Mouse (Mus musculus) kidney, adult 2 months (tissue): ENCODE results near the gene Erp44. TPM values are rescaled to one million over a fixed set of nuclear protein-coding genes. Genes with fewer than 3 reads are reported as not detected.

ENCODE experiments used
- DNase-seq: peaks from one replicate; pipeline ENCODE4 v3.0.0; 2021
- H3K27ac ChIP-seq: fragments of 200-500 bp; 2 replicates; pipeline ENCODE4 v1.5.1; 2012; ENCODE audit warnings: low read depth, low read length, control low read depth, inconsistent platforms; ENCODE audit not compliant: insufficient read depth
- H3K27me3 ChIP-seq: fragments of 200-500 bp; replicated peaks from 2 replicates; pipeline ENCODE4 v1.6.1; 2012; ENCODE audit warnings: mild to moderate bottlenecking, moderate library complexity, low read length, inconsistent platforms; ENCODE audit not compliant: control insufficient read depth, insufficient read depth
- H3K36me3 ChIP-seq: fragments of 200-500 bp; 2 replicates; pipeline ENCODE4 v1.6.1; 2012; ENCODE audit warnings: mild to moderate bottlenecking, moderate library complexity, low read length, inconsistent platforms; ENCODE audit not compliant: control insufficient read depth, insufficient read depth
- H3K4me1 ChIP-seq: fragments of 200-500 bp; 2 replicates; pipeline ENCODE4 v1.6.1; 2011; ENCODE audit warnings: low read length; ENCODE audit not compliant: control insufficient read depth, insufficient read depth
- H3K4me3 ChIP-seq: fragments of 200-500 bp; 2 replicates; pipeline ENCODE4 v1.5.1; 2011; ENCODE audit warnings: mild to moderate bottlenecking, low read depth, low read length, control low read depth; ENCODE audit not compliant: insufficient read depth
- CTCF ChIP-seq: fragments of 200-500 bp; conservative IDR thresholded peaks from 2 replicates; pipeline ENCODE4 v1.5.1; 2011; ENCODE audit warnings: low read depth, mild to moderate bottlenecking, control low read depth, low read length, moderate library complexity, mixed read lengths; ENCODE audit not compliant: insufficient read depth, insufficient read length
- POLR2A ChIP-seq: fragments of 200-500 bp; IDR thresholded peaks from one replicate; pipeline ENCODE4 v1.6.1; 2011; ENCODE audit warnings: low read depth, low read length, control low read depth
- WGBS: fragments of 180-500 bp; shearing (Covaris S2); methylation state at CpG from one replicate; pipeline ENCODE4 v1.1.7; 2018; 5-methylcytosine and 5-hydroxymethylcytosine counted together
- polyA plus RNA-seq: library from polyadenylated mRNA; depleted of rRNA; stranded (reverse); fragments of >200 nt; gene quantifications from 2 replicates; pipeline ENCODE4 v1.2.3, GENCODE M21; 2012

Gene Erp44
- polyA plus RNA-seq, 1 experiment, result 33.8 TPM

DNA sequence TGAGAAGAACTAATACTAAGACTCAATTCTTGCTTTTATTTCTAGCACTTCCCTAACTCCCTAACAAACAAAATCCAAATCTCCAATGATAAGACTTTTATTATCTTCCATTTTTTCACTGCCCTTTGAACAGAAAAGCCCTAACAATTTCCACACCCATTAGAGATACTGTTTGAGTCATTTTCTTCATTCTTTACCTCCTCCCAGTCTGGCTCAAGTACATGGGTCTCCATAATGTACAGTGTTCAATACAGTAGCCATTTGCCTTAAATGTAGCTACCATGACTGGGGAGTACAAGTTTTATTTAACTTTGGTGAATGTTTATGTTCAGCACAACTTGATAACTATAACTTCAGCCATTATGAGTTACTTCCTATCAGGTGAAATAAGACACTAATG, 8.8 kb downstream of the Erp44 start:
- no peaks in the 10 kb centered on the region; the same call in 1 of the 2 replicates for H3K27me3 ChIP-seq
- no peak for TF ChIP-seq POLR2A
- TF ChIP-seq CTCF, result no peak
- no peak for DNase-seq
- no peak overlapping the region for H3K27ac ChIP-seq
- no peak overlapping the region for H3K4me3 ChIP-seq
- no peaks in the 10 kb centered on the region for H3K36me3 ChIP-seq
- peaks cover 13% of the 10 kb centered on the region for H3K4me1 ChIP-seq

DNA sequence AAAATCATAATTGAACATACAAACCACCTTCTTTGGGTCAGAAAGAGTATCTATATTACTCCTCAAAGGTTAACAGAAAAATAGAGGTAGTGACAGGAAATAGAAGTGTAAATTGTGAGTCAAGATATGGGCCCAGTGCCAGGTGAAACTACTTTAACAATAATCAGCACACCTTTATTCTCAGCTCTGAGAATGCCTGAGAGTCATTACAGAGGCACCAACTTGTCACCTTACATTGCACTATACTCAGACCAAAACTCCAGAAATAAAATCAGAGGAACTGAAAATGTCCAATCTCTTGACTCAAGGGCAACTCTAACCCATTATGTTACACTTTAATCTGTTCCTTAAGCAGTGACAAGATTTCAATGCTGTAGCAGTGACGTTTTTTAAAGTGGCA, 11.2 kb downstream of the Erp44 start:
- Histone ChIP-seq H3K27me3 (no peaks in the 10 kb centered on the region; the same call in 1 of the 2 replicates), H3K4me3 (no peak overlapping the region), H3K36me3 (no peaks in the 10 kb centered on the region), H3K27ac (no peak overlapping the region), H3K4me1 (peaks cover 10% of the 10 kb centered on the region; the same call in 1 of the 2 replicates)
- TF ChIP-seq CTCF, result no peak
- TF ChIP-seq POLR2A, result no peak
- no peak for DNase-seq
- WGBS, result 29% methylated on average over 1 of the region's 1 CpGs

DNA sequence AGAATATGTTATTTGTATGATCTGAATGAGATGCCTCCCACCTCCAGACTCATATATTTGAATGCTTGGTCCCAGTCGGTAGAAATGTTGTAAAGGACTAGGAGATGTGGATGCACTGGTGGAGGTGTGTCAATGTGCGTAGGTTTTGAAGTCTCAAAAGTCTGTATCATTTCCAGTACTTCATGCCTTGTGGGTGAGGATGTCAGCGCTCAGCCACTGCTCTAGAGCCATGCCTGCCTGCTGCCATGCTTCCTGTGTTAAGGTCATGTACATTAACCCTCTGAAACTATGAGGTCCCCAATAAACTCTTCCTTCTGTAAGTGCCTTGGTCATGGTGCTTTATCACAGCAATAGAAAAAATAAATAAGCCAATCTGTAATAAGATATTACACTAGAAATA, 11.7 kb downstream of the Erp44 start:
- no peak for TF ChIP-seq CTCF
- TF ChIP-seq POLR2A, result no peak
- no peaks in the 10 kb centered on the region for H3K36me3 ChIP-seq
- H3K27ac ChIP-seq, result no peak overlapping the region
- DNase-seq, result no peak
- H3K4me1 ChIP-seq, result peaks cover 10% of the 10 kb centered on the region; the same call in 1 of the 2 replicates
- H3K4me3 ChIP-seq, result no peak overlapping the region
- H3K27me3 ChIP-seq, result no peaks in the 10 kb centered on the region; the same call in 1 of the 2 replicates
- WGBS, result 84% methylated on average over 3 of the region's 3 CpGs

DNA sequence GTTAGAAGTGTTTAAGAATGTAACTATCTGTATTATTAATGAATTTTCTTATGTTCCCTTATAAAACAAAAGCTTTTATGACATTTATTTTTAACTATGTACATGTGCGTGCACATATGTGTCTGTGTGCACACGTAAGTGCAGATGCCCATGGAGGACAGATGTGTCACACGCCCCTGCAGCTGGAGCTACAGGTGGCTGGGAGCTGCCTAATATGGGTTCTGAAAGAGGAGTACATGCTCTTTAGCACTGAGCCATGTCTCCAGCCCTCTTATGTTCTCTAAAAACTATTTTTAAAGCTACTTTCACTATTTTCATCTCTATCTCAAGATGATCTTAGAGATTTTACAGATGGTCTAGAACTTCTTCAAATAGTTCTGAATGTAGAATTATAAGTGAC, 21.3 kb downstream of the Erp44 start:
- no peak for TF ChIP-seq POLR2A
- TF ChIP-seq CTCF, result no peak
- H3K4me3 ChIP-seq, result no peak overlapping the region
- H3K27me3 ChIP-seq, result no peaks in the 10 kb centered on the region
- H3K4me1 ChIP-seq, result 0 out of 2 replicates have a peak, but pooled peaks cover 8% of the 10 kb centered on the region
- no peaks in the 10 kb centered on the region for H3K36me3 ChIP-seq
- DNase-seq, result no peak
- no peak overlapping the region for H3K27ac ChIP-seq
- WGBS, result 95% methylated on average over 3 of the region's 3 CpGs

DNA sequence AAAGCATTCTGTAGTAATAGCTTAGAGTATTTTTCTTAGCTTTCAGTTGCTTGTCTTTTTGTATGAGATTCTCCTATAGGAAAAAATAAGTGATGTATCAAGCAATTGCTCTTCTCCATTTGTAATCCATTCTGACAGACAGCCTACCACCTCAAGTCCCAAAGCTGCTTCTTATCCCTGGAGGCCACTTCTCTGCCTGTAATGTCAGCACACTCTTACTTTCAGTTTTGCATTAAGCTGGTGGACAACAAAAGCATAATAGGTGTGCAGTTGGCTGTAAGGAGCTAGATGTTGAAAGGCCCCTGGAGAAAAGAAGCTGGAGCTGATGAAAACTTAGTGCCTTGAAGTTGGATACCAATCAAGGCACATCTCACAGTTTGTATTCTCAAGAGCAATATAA, 26.1 kb downstream of the Erp44 start:
- Histone ChIP-seq H3K4me3 (no peak overlapping the region), H3K4me1 (0 out of 2 replicates have a peak, but pooled peaks cover 3% of the 10 kb centered on the region), H3K27ac (no peak overlapping the region), H3K36me3 (no peaks in the 10 kb centered on the region), H3K27me3 (no peaks in the 10 kb centered on the region)
- DNase-seq, result no peak
- no peak for TF ChIP-seq CTCF
- TF ChIP-seq POLR2A, result no peak

DNA sequence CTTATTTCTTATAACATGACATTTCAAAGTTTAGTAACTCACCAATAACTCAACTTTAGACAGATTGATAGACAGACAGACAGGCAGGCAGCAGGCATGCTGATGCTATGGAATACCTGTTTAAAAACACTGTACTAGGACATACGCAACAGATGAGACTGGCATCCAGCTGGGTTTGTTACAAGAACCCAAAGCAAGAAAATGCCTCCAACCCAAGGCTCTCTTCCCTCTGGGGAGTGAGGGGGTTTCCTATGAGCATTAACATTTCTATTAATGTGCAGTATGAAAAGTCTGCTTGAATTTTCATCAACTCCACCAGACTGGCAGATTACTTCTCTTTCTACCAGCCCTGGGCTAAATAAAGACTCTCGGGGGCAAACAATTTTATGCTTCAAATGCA, 35.1 kb downstream of the Erp44 start:
- Histone ChIP-seq H3K4me3 (no peak overlapping the region), H3K4me1 (no peaks in the 10 kb centered on the region), H3K27me3 (no peaks in the 10 kb centered on the region), H3K36me3 (no peaks in the 10 kb centered on the region), H3K27ac (no peak overlapping the region)
- 92% methylated on average over 2 of the region's 2 CpGs for WGBS
- no peak for DNase-seq
- TF ChIP-seq POLR2A, result no peak
- TF ChIP-seq CTCF, result no peak

DNA sequence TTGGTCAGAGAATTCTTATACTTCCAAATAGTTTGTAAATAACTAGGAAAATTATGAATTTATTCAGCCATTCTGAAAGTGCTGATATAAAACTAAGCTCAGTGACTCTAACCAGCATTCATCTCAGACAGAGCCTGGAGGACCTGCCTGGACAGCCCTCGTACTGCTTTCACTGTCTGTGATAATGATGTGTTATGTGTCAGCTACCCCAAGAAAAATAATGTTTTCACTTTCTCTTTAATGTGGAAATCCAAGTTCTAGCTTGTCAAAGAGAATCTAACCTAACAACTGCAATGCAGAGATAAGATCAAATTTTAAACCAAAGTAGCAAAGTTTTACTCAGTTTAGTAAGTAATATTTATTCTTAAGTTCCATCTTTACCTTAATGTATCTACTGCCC, 35.6 kb downstream of the Erp44 start:
- H3K4me1 ChIP-seq, result no peaks in the 10 kb centered on the region
- no peak overlapping the region for H3K27ac ChIP-seq
- no peak for DNase-seq
- no peak for TF ChIP-seq POLR2A
- TF ChIP-seq CTCF, result no peak
- WGBS, result 51% methylated on average over 1 of the region's 1 CpGs
- no peak overlapping the region for H3K4me3 ChIP-seq
- H3K36me3 ChIP-seq, result no peaks in the 10 kb centered on the region
- H3K27me3 ChIP-seq, result no peaks in the 10 kb centered on the region

DNA sequence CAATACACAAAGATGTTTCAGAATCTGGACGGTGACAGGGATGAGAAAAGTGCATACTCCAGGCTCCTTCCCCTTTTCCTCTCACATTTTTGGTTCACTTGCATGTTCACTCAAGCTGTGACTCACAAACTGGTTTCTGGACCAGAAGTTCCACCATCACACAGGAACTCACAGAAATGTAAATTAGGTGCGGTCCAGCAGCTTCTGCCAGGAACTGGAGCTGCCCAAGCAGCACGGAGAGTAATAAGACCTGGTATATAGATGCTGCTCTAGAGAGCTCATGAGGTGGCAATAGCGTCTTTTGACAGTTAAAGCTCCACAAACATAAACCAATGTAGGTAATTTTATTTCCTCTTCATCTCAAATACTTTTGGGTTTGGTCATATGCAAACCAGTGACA, 36.9 kb downstream of the Erp44 start:
- H3K36me3 ChIP-seq, result no peaks in the 10 kb centered on the region

More for the DNA sequence above, 36.9 kb downstream of the Erp44 start:
- Histone ChIP-seq H3K4me3 (no peak overlapping the region), H3K27me3 (no peaks in the 10 kb centered on the region), H3K27ac (no peak overlapping the region), H3K4me1 (no peaks in the 10 kb centered on the region)
- no peak for TF ChIP-seq CTCF
- TF ChIP-seq POLR2A, result no peak
- DNase-seq, result no peak
- 77% methylated on average over 4 of the region's 4 CpGs for WGBS
